Mouse (Mus musculus) forebrain, embryonic 15.5 days (tissue): ENCODE measurements around the gene Prr23a3. TPM values are rescaled to one million over a fixed set of nuclear protein-coding genes. Genes with fewer than 3 reads are reported as not detected.

Experiments used
- ATAC-seq: fragments of 200-750 bp; cut with Nextera tagmentation; replicated peaks from 2 replicates; pipeline ENCODE4 v1.8.0; 2017; ENCODE audit warnings: mild to moderate bottlenecking, moderate TSS enrichment, moderate library complexity
- H3K27ac ChIP-seq: fragments of 300-500 bp; sonication (generic); replicated peaks from 2 replicates; pipeline ENCODE4 v1.5.1; 2015; ENCODE audit warnings: mild to moderate bottlenecking, inconsistent platforms
- H3K27me3 ChIP-seq: fragments of 300-500 bp; sonication (generic); 2 replicates; pipeline ENCODE4 v1.6.1; 2015; ENCODE audit warnings: inconsistent platforms
- H3K36me3 ChIP-seq: fragments of 300-500 bp; sonication (generic); 2 replicates; pipeline ENCODE4 v1.6.1; 2015; ENCODE audit warnings: mild to moderate bottlenecking, inconsistent platforms
- H3K4me1 ChIP-seq: fragments of 300-500 bp; sonication (generic); 2 replicates; pipeline ENCODE4 v1.6.1; 2015; ENCODE audit warnings: inconsistent platforms
- H3K4me2 ChIP-seq: fragments of 300-500 bp; sonication (generic); replicated peaks from 2 replicates; pipeline ENCODE4 v1.6.1; 2015; ENCODE audit warnings: mild to moderate bottlenecking, inconsistent platforms
- H3K4me3 ChIP-seq: fragments of 300-500 bp; sonication (generic); 2 replicates; pipeline ENCODE4 v1.5.1; 2015; ENCODE audit warnings: mild to moderate bottlenecking, inconsistent platforms
- H3K9ac ChIP-seq: fragments of 300-500 bp; sonication (generic); replicated peaks from 2 replicates; pipeline ENCODE4 v1.6.1; 2015; ENCODE audit warnings: mild to moderate bottlenecking, inconsistent platforms
- H3K9me3 ChIP-seq: fragments of 300-500 bp; sonication (generic); 2 replicates; pipeline ENCODE4 v1.6.1; 2016; ENCODE audit warnings: inconsistent platforms
- WGBS: fragments of 180-500 bp; shearing (Covaris S2); methylation state at CpG from one replicate; pipeline ENCODE4 v1.1.7; 2015; ENCODE audit warnings: mixed read lengths; 5-methylcytosine and 5-hydroxymethylcytosine counted together
- polyA plus RNA-seq: library from polyadenylated mRNA; unstranded; fragments of >200 nt; fragmentation: Nextera tagmentation; extraction: Ambion mirVana; gene quantifications from 2 replicates; pipeline ENCODE4 v1.2.1, GENCODE M21; 2015

Prr23a3 gene
- polyA plus RNA-seq, 1 experiment from 2014 or later, result not detected

- Histone ChIP-seq H3K27ac (no peak overlapping the region), H3K4me1 (no peaks in the 10 kb centered on the region), H3K9ac (no peak overlapping the region), H3K36me3 (no peaks in the 10 kb centered on the region), H3K4me2 (no peak overlapping the region), H3K4me3 (no peak overlapping the region), H3K9me3 (0 out of 2 replicates have a peak, but pooled peaks cover 5% of the 10 kb centered on the region), H3K27me3 (no peaks in the 10 kb centered on the region)
- 75% methylated on average over 1 of the region's 1 CpGs for WGBS
- ATAC-seq, result no peak
These were observed 36.9 kb downstream of the Prr23a3 start for GRCm38 (mm10) chr9:98901486-98901885.

GRCm38 (mm10) chr9:98902819-98903218 lies 38.3 kb downstream of the Prr23a3 start, which contains the start of gene 7420426K07Rik:
TSS of gene 7420426K07Rik (plus strand) at chr9:98903119.
- no peaks in the 10 kb centered on the region for H3K4me1 ChIP-seq
- ATAC-seq, result no peak
- no peaks in the 10 kb centered on the region for H3K9me3 ChIP-seq
- H3K27me3 ChIP-seq, result no peaks in the 10 kb centered on the region
- no peak within 1 kb of the TSS for H3K9ac ChIP-seq
- 89% methylated on average over 2 of the region's 2 CpGs for WGBS
- no peak within 1 kb of the TSS for H3K4me3 ChIP-seq
- H3K36me3 ChIP-seq, result no peaks in the 10 kb centered on the region
- H3K27ac ChIP-seq, result no peak within 1 kb of the TSS
- H3K4me2 ChIP-seq, result no peak within 1 kb of the TSS

Other genes starting within 250 kb of the Prr23a3 start
- gene Prr23a1, start 22.3 kb upstream of the Prr23a3 start, polyA plus RNA-seq, result 0.22 TPM in 1 of 2 replicates, not detected in the other
- not detected in 2 replicates for gene Prr23a2, start 8.3 kb upstream of the Prr23a3 start, polyA plus RNA-seq
- gene 7420426K07Rik, start 38.4 kb downstream of the Prr23a3 start, polyA plus RNA-seq, result not detected in 2 replicates
- 0.27 and 0.42 TPM in 2 replicates for gene Foxl2, start 90.5 kb downstream of the Prr23a3 start, polyA plus RNA-seq
- gene Faim, start 121.6 kb downstream of the Prr23a3 start, polyA plus RNA-seq, result 94.8 and 101 TPM in 2 replicates
- not detected in 2 replicates for gene Gm1123, start 170.9 kb downstream of the Prr23a3 start, polyA plus RNA-seq